Mouse (Mus musculus): ENCODE data around the gene Fhl1.

Fhl1 gene

DNA sequence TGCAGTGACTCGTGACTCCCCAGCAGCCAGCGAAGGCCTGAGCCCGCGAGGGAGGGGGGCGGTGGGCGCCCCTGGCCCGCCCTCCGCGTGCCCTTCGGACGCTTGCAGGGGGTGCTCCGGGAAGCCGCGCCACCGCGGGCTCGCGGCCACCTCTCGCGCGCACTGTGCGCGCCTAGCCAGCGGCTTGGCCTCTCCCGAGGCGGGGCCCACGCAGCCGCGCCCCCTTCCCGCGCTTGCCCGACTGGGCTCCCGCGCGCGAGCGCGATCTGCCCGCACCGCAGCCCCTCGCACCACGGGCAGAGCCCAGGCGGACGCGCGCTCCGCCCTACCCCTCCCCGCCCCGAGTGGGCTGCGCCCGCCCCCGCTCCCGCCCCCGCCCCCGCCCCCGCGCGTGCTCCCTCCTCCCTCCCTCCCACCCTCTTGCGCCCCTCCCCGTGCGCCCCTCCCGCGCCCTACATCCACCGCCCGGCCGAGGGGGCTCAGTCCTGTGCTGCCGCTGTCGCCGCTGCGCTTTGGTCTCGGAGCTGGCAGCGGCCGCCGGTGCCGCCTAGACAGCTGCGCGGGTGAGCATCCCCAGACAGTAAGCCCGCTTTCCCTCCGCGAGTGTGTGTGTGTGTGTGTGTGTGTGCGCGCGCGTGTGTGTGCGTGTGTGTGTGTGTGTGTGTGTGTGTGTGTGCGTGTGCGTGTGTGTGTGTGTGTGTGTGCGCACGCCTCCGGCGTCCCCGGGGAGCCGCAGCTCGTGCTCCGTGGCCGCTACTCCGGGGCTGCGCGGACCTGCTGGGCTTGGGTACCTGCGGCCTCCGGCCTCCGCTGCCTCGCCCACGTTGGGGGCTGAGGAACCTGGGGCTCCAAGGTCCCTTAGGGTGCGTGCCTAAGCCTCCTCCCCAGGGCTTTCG is at the start of gene Fhl1:
Fhl1 (plus strand) TSS at position 482 of the 896 bp plus-strand sequence.
- peak; percentile 31 to 34 for DNase-seq (ENCODE audit: low spot score in 2 of 2)

DNA sequence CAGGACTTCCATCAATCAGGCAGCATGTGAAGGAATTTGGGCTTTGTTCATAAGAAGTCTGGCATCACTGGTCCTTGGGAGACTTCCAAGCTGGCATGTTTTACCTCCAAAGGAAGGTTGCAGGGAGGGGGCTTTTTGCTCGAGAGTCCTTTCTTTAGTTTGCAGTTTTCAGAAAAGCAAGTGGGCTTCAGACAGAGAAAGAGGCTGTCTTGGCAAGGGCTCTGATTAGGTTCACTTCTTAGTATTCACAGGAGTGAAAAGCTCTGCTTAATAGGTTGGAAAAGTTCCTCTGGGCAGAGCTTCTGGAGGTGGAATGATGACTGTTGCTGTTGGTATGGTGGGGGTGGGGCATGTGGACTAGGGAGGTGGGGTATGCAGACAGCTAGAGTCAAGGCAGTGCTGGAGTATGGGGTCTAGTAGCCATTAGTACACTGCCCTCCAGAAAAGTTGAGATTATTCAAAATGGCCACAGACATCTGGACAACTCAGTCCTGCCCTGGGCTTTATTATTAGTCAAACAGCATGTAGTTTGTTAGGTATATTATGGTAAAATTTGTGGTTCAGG is 49.3 kb upstream of the Fhl1 start:
- no peak for DNase-seq (ENCODE audit: low spot score in 2 of 2)

DNA sequence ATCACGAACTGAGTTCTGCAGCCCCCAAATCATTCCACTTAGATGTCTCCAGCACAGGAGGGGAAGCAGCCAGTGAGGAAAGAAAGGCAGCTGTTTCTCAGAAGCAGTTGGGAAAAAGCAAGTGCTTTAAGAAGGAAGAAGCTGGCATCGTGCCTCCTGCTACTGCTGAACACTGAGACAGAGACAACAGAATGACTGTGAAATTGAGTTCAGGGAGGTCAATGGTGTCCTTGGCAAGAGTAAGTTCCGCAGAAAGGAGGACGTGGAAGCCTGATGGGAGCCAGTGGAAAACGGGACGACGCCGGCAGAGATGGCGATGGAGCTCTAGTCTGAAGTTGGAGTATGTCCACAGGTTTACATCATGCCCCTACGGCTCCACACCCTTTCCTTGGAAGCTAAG is 48.1 kb upstream of the Fhl1 start:
- DNase-seq (ENCODE audit: low spot score in 2 of 2), result no peak

DNA sequence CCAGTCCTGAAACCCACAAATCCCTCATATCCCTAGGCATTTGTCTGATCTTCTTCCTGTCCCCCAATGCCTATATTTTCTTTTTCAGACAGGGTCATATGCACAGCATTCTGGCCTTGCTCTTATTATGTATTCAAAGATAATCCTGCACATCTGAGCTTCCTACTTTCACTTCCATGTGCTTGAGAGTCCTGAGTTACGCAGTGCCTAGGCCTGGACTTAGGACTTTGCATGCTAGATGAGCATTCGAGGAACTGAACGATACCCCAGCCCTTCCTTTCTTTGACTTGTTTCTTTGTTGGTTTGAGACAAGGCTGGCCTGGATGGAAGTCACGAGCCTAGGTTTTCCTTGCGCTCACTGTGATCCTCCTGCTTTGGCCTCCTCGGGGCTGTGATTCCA is 39.0 kb upstream of the Fhl1 start:
- DNase-seq (ENCODE audit: low spot score in 2 of 2), result no peak

DNA sequence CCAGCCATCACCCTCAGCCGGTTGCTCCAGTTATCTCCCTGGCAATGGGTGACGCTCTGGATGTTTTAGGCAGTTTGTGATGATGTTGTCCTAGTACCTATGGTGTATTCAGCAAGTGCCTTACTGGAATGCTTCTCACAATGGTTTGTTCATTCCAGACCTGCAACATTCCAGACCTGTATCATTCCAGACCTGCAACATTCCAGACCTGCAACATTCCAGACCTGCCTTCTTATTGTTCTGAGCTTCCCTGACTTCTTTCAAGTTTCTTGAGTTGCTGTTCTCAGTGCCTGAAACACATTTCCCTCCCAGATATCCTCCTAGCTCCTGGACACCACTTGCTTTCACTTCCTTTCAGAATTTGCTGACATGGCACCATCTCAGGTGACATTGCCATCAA is 37.0 kb upstream of the Fhl1 start:
- DNase-seq (ENCODE audit: low spot score in 2 of 2), result no peak

DNA sequence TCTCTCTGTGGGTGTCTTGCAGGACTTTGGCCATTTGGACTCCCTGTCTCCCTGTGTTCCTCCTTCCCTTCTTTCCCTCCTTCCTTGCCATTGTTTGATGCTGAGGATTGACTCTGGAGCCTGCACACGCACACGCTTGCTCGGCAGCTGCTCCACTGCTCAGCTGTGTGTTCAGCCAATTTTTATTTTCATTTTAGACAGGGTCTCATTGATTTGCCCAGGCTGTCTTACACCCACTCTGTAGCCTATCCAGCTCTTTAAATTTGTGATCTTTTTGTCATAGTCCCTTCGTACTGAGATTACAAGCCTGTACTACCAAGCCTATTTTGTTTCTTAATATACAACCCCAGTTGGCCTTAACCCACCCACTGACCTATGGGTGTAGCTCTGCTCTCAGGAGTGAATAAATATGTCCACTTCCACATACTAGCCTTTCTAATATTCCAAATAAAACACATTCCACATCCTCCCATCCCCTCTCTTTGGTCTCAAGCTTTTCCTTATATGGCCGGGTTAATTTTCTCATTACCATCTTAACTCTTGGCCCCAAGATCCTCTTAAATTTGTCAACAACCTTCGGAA is 34.3 kb upstream of the Fhl1 start:
- no peak for DNase-seq (ENCODE audit: low spot score in 2 of 2)

DNA sequence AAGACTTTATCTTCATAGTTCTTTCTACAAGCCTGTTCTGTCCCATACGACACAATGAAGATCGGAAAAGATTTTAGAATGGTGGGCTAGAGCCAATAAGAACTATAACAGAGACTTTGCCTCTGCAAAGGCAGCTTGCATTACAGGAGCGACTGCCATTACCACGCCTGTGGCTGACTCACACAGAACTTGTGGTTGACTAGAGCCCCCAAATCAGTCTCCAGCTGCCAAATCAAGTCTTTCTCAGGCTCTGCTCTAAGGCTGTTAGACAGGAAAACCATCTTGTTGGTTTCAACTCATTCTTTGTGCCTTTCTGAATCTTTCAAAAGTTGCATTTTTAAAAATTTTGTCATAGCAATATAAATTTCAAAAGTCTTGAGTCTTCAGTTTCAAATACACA is 33.7 kb upstream of the Fhl1 start:
- DNase-seq (ENCODE audit: low spot score in 2 of 2), result no peak

DNA sequence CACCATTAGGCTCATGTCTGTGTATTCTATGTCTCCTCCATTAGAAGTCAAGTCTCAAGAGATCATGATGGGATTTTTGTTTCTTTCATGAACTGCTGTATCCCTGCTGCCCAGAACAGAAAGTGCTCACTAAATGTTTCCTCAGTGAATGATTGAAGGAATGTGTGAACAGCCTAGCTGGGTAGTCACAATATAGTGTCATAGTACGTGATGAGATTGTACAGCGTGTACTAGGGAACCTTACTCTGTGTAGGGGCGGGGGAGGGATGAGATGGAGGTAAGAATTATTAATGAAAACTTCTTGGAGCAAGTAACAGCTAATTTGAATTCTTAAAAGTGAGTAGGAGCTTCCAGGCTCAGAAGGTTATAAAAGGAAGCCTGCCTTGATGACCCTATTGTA is 30.3 kb upstream of the Fhl1 start:
- DNase-seq (ENCODE audit: low spot score in 2 of 2), result no peak

DNA sequence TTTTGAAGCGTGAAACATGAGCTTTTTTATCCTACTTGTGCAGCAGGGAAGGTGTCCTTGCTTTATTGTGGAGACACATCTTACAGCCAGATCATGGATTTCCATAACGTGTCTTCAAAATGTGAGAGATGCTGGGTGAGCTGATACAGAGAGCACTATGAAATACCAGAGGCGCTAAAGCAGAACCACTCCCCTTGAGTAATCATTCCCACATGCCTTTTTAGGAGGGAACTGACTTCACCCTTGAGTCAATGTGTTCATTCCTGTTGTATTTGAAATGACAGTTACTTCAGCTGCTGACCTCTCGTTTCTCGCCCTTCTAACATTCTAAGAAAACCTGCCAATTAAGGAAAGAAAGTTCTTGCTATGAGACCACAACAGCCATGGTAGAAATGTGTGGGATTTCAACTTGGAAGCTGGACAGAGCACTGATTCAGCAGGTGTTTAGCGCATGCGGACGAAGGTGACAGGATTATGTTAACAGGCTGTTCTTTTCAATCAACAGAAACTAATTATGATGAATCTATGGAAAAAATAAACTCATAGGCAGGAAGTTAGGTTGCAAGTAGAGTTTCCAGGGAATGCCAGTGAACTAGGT is 27.5 kb upstream of the Fhl1 start:
- DNase-seq (ENCODE audit: low spot score in 2 of 2), result no peak

DNA sequence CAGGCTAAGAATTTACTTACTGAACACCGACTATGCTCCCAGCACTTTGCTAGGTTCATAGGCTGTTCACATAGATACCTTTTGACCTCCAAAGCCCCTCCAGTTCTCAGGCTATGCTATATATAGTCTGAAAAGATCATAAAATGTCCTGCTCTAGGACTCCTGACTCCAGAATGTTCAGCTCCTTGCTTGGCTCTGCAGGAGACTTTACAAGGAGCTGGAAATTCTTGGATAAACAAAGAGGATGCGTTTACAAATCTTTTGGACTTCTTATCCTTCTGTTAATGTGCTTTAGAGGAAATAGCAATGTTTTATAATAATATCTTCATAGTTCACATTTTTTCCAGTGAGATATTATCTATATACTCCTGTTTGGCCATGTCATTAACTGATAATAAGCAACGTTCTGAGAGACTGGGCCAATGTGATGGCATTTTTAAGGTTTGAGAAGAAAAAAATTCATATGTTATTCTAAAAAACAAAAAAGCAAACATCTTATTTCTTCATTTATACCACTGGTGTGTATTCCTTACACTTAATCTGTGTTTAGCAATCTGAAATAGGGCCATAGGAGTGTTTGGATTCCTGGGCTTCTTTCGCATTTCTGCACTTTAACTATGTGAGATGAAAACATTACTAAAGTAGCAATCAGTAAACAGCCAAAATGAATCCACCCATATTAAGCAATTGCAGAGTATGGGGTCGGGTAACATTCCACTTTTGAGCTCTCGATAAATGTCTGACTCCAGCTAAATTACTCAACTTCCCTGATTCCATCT is 22.8 kb upstream of the Fhl1 start:
- DNase-seq (ENCODE audit: low spot score in 2 of 2), result no peak

DNA sequence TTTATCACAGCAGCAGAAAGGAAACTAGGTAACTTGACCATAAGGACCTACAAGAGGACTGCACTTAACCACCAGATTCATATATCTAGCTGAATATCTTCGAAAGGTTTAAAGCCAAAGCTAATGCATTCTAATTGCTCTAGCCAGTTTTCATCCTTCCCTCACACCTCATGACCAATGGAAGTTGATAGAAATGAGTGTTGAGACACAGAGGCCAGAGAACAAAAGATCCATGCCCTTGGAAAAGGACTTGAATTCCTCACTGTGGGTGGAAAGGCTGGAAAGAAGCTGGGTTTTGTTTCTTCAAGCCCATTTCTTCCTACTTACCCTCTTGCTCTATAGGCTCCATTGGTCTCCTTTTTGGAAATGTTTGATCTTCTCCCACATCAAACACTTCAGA is 21.1 kb upstream of the Fhl1 start:
- DNase-seq (ENCODE audit: low spot score in 2 of 2), result no peak

DNA sequence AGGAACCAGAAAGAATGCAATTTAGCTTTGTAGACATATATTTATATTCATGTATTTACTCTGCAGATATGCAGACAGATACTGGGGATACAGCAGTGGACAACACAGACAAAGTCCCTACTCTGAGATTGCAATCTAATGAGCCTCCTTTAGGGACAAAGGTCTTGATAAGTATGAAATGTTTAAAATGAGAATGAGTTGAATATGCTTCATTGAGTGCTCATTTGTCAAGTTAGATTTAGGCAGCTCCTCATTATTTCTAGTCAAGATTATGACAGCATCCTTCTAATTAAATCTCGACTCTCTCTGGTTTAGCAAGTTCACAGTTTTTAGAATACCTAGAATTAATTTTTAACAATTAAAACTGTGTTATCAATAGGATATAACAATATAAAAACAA is 18.9 kb upstream of the Fhl1 start:
- no peak for DNase-seq (ENCODE audit: low spot score in 2 of 2)

DNA sequence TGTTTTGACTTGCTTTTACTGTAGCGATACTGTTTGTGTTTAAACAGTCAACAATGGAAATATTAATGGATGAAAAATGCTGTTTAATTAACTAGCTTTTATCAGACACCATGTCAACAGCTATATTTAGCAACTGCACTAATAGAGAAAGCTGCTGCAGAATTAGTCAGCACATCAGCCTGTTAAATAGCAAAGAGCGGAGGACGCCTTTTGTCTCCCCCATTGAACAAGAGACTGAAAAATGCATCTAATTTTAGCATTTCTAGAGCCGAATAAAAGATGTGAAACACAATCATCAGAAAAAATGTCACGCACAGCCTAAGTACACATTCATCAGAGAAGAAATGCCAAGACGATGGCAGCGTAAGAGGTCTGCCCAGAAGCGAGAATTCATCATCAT is 9.0 kb upstream of the Fhl1 start:
- peak in 1 of 2 experiments; percentile 7 for DNase-seq (ENCODE audit: low spot score in 2 of 2)

DNA sequence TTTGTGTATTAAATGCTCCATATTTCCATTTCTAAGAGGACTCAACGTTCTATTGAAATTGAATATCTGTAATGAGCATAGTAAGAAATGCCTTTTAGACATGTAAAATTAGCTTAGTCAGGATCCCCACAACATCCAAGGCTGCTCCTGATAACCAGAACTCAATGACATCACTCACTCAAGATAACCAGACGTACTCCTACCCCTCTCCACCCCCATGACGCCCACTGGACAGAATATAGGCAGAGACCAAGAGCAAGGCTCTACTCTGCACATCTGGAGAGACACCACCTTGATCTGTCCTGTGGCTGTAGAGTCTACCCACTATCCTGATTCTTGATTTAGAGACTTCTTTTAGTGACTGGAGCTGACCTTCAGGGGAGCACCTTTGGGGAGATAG is 3.1 kb upstream of the Fhl1 start:
- no peak for DNase-seq (ENCODE audit: low spot score in 2 of 2)

DNA sequence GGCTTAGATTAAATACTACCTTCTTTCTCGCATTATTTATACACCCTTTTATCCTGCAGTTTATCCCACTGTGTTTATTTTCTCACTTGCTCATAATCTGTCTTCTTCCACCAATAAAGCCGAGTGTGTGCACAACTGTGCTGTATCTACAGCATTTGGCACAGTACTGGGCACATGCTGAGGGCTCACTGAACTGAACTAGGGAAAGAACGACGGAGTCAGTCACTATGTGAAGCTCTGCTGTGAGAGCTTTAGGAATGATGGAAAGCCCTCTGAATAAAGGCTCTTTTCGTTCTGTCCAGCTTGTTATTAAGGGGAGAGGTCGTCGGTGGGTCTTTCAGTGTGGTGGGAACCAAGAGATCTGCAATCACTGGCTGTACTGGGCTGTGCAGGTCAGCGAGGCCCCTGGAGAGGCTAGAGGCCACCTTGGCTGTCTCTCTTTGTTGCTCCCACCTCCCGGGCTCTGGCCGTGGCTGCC is 720 bp upstream of the Fhl1 start:
- DNase-seq (ENCODE audit: low spot score in 2 of 2), result peak in 1 of 2 experiments; percentile 33

DNA sequence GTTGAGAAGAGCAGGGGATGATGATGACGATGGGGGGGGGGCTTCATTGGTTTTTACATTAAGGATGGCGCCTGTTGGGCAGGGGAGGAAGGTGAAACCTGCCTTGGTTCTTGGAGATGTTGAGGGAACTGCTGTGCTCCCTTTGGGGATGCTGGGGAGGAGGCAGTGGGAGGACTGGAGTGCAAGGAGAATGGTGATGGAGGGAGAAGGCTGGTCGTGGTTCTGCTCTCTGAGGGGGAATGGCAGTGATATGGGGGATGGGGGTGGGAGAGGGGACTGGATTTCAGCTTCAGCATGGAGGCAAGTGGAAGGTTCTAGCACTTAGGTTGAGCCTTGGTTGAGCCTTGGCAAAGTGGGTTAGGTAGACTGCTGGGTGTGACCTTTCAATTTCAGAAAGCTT is 814 bp downstream of the Fhl1 start:
- no peak for DNase-seq (ENCODE audit: low spot score in 2 of 2)

DNA sequence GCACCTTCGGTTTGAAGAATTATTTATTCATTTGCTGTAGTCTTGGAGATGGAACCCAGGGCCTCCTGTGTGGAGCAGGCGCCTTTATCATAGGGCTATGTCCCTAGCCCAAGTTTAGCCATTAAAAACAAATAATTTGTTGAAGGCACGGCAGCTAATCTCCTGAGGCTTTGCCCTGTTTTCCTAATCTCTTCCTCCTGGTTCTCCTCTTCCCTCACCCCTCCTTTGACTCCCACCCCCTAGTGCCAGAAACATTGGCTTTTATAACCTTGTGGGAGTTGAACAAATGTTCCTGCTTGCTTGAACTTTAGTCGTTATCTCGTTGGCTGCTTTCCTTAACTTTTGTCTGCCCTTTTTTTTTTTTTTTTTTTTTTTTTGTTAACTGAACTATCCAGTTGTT is 2.8 kb downstream of the Fhl1 start:
- DNase-seq (ENCODE audit: low spot score in 2 of 2), result no peak

DNA sequence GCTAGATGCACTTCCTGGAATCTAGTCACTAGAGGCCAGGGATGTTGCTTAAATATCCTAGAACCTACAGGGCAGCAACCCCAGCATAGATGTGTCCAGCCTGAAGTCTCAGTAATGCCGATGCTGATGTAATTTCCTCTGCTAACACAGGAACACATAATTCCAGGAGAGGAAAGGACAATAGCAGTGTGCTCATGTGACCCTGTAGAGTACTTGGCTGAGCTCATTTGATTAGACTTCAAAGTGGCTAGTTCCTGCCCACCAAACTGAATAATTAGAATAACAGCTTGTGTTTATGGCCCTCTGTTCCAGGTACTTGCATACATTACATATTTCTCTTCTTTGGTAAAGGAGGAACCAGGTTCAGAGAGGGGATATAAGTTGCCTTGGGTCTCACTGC is 4.6 kb downstream of the Fhl1 start:
- DNase-seq (ENCODE audit: low spot score in 2 of 2), result no peak

DNA sequence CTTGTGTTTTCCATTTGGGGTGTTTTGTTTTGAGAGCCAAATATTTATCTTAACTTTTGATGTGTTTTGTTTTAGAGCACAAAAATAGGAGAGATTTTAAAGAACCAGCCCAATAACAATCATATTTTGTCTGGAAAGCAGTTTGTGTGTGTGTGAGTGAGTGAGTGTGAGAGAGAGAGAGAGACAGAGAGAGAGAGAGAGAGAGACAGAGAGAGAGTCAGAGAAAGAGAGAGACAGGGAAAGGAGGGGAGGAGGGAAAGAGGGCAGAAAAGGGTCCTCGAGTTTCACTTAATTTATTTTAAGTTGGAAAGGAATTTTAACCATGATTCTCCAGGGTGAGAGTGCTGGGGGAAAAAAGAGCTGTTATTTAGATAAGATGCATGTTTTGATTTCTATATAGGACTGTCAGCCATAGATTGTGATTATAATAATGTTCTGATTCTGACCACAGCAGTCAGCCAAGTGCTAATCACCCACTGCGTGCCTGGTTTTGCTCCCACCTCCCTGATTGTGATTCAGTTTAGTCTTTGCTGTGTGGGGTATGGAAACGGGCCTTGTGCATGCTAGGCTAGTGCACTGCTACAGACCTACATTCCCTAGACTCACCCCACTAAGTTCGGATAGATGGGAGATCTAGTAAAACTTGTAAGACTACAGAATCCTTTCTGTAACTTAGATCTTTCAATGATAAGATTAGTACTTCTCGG is 6.4 kb downstream of the Fhl1 start:
- no peak for DNase-seq (ENCODE audit: low spot score in 2 of 2)

DNA sequence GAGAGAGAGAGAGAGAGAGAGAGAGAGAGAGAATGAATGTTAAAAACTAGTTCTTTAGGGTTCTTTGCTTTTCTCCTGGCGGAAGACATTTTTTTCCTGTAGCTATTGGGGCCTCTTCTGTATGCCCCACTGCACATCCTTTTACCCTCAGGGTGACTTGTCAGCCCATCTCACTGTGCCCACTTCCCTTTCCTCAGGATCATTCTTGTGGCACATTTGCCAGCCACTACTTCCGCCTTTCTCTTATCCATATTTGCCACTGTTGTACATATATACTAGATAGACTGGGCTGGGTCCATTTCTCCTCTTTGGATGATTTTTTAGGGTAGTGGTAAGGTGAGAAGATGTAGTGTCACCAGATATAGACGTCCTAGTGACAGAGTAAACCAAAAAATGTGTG is 9.8 kb downstream of the Fhl1 start:
- no peak for DNase-seq (ENCODE audit: low spot score in 2 of 2)

DNA sequence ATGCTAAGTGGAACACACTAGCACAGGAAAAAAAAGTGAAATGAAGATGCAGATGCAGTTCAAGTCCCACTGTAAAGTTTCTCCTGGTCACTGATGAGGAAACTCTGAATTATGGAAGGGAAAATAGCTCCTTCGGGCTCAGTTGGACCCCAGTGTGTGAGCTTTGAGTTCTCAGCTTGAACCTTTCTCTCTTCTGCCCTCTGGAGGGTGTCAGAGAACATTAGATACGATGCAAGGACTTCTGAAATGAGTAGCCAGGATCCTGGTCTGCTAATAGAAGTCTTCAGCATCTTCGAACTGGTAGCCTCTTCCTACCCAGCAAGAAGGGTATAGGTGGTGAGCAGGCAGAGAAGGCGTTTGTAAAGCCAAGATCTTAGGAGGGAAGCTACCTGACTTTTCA is 19.9 kb downstream of the Fhl1 start:
- DNase-seq (ENCODE audit: low spot score in 2 of 2), result no peak
